Mouse (Mus musculus): Measurements from ENCODE around the gene Fgf3. TPM values are rescaled to one million over a fixed set of nuclear protein-coding genes. Genes with fewer than 3 reads are reported as not detected.

The Fgf3 gene
- total and polyA plus RNA-seq, 2 experiments from 2014 or later = 1.9 to 6.1 TPM

DNA sequence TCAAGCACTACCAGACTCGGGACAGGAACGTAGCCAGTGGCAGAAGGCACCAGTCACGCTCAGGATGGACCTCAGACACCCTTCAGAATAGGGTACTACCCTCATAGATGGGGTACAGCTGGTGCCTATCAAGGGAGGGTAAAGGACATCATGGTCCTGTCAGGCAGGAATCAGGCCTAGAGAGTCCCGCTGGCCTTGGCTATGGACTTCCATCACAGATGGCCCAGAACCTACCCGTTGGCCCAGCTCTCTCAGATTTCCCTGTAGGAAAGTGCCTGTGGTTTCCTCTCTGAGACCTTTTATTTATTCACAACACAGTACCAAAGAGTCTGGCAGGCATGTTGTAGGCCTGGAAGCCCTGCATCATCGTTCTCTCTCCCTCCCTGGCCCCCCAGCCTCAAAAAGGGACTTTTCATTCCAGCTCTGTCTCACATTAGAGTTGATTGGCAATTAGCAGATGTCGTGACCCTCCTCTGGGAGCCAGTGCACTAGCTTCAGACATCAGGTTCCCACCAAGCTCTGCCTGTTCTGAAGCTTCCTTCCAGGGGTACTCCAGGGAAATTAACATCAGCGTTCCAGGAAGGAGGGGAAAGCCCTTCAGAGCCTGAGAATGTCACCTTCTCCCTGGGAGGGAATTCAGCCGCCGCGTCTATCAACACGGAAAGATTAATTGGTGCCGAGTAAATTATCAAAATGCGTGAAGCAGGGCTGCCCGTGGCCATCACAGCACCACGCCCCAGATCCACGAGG lies 40.7 kb upstream of the Fgf3 start:
- Histone ChIP-seq H3K27ac (ENCODE audit: low read depth, low read length) (no peak overlapping the region), H3K4me2 (ENCODE audit: low read depth) (no peak overlapping the region), H3K4me3 (ENCODE audit: low read depth, low read length) (no peak overlapping the region), H3K36me3 (ENCODE audit: insufficient read depth) (no peaks in the 10 kb centered on the region), H3K4me1 (ENCODE audit: insufficient read depth) (no peaks in the 10 kb centered on the region), H3K9me3 (ENCODE audit: low read length) (no peaks in the 10 kb centered on the region), H3K27me3 (ENCODE audit: insufficient read depth, low read length) (no peaks in the 10 kb centered on the region), H3K9ac (no peak overlapping the region)
- peak; percentile 12; the same call in 1 of the 2 replicates for ATAC-seq
- DNase-seq = no peak
- 53% methylated on average over 17 of the region's 17 CpGs for WGBS
- no peak for TF ChIP-seq CTCF (IDR thresholded peaks at IDR 0.05; ENCODE audit: low read depth)

DNA sequence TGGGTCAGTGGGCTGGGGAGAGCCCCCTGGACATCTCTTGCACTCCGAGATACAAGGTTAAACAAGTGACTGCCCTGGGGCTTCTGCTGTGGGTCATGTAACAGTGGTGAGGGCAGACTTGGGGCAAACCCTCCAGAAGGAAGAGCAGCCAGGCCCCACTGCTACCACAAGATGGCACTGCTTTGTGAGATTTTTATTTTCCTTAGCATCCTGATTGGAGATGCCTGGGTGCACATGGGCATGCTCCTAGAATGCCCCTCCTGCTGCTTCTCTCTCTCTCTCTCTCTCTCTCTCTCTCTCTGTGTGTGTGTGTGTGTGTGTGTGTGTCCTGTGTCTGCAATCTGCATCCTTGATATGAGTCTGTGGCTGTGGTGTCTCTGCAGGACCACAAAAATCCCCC lies 39.4 kb upstream of the Fgf3 start:
- ATAC-seq = peak; percentile 89
- 42% methylated on average over 1 of the region's 1 CpGs for WGBS

DNA sequence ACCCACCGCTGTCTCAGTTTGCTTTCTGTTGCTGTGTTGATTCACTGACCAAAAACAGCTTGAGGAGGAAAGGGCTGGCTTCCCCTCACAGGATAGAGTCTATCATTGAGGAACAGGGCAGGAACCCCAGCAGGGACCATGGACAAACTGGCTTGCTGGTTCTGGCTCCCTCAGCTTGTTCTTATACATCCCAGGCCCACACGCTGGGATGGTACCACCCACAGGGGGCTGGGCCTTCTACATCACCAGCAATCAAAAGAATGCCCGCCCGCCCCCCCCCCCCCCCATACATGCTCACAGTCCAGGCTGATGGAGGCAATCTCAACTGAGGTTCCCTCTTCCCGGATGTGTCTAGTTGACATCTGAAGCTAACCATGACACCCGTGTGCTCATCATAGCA lies 30.8 kb upstream of the Fgf3 start:
- Histone ChIP-seq H3K27me3 (ENCODE audit: insufficient read depth, low read length) (no peaks in the 10 kb centered on the region), H3K4me1 (ENCODE audit: insufficient read depth) (no peaks in the 10 kb centered on the region), H3K36me3 (ENCODE audit: insufficient read depth) (no peaks in the 10 kb centered on the region), H3K9me3 (ENCODE audit: low read length) (no peaks in the 10 kb centered on the region), H3K27ac (ENCODE audit: low read depth, low read length) (no peak overlapping the region), H3K4me2 (ENCODE audit: low read depth) (no peak overlapping the region), H3K9ac (no peak overlapping the region), H3K4me3 (ENCODE audit: low read depth, low read length) (no peak overlapping the region)
- TF ChIP-seq CTCF (IDR thresholded peaks at IDR 0.05; ENCODE audit: low read depth) = no peak
- WGBS = 62% methylated on average over 6 of the region's 6 CpGs
- no peak for ATAC-seq
- no peak for DNase-seq

More for the DNA sequence above, 39.4 kb upstream of the Fgf3 start:
- no peak overlapping the region for H3K4me3 ChIP-seq (ENCODE audit: low read depth, low read length)
- peak; percentile 79 for DNase-seq
- H3K9ac ChIP-seq = no peak overlapping the region
- H3K27ac ChIP-seq (ENCODE audit: low read depth, low read length) = no peak overlapping the region
- no peaks in the 10 kb centered on the region for H3K4me1 ChIP-seq (ENCODE audit: insufficient read depth)
- H3K9me3 ChIP-seq (ENCODE audit: low read length) = no peaks in the 10 kb centered on the region
- H3K27me3 ChIP-seq (ENCODE audit: insufficient read depth, low read length) = no peaks in the 10 kb centered on the region
- H3K36me3 ChIP-seq (ENCODE audit: insufficient read depth) = no peaks in the 10 kb centered on the region
- TF ChIP-seq CTCF (IDR thresholded peaks at IDR 0.05; ENCODE audit: low read depth) = peak; percentile 79
- H3K4me2 ChIP-seq (ENCODE audit: low read depth) = no peak overlapping the region

DNA sequence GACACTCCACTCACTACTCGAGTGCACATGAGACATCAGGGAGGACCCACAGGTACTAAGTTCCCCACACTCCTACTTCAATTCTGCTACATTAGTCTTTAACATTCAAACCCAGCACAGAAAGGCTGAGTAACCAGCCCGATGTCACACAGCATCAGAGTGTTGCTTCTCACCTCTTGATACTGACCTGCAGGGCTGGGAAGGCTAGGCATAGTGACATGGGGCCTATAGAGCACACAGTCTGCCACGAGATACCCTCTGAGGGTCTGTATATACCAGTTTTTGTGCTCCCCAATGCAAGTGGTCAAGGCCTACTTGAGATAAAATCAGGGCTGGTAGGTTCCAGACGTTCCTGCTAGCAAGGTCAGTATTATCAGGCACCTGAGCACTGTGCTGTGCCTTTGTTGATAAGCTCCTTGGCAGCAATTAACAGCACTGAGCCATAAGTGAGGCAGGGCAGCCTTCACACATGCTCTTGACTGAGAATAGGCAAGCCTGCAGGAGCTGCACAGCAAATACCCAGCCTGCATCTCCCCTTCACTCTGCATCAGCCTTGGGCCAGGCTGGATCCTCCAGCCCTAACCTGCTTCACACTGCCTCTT lies 29.8 kb upstream of the Fgf3 start:
- ATAC-seq = no peak
- 76% methylated on average over 4 of the region's 4 CpGs for WGBS
- Histone ChIP-seq H3K4me2 (ENCODE audit: low read depth) (no peak overlapping the region), H3K4me1 (ENCODE audit: insufficient read depth) (no peaks in the 10 kb centered on the region), H3K36me3 (ENCODE audit: insufficient read depth) (no peaks in the 10 kb centered on the region), H3K9me3 (ENCODE audit: low read length) (no peaks in the 10 kb centered on the region), H3K9ac (no peak overlapping the region), H3K27me3 (ENCODE audit: insufficient read depth, low read length) (no peaks in the 10 kb centered on the region), H3K27ac (ENCODE audit: low read depth, low read length) (no peak overlapping the region), H3K4me3 (ENCODE audit: low read depth, low read length) (no peak overlapping the region)
- no peak for DNase-seq
- TF ChIP-seq CTCF (IDR thresholded peaks at IDR 0.05; ENCODE audit: low read depth) = no peak

DNA sequence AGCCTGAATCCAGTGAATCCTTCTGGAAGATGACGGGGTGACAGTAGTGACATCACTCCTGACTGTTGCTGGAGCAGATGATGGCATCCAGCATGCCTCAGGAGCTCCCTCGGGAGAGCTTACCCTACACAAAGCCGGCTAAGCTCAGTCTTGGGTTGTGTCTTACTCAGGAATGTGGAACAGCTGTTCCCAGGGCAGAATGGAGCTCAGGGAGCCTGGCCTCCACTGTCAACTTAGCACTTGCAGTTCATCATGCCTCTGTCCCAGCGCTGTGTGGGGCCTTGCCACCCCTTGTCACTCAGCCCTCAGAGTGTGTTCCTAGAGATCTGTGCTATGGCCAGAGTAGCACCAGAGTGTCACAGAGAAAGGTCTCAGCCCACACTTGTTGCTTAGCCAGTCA lies 26.4 kb upstream of the Fgf3 start:
- Histone ChIP-seq H3K4me3 (ENCODE audit: low read depth, low read length) (no peak overlapping the region), H3K9ac (no peak overlapping the region), H3K27ac (ENCODE audit: low read depth, low read length) (no peak overlapping the region), H3K27me3 (ENCODE audit: insufficient read depth, low read length) (no peaks in the 10 kb centered on the region), H3K4me2 (ENCODE audit: low read depth) (no peak overlapping the region), H3K4me1 (ENCODE audit: insufficient read depth) (no peaks in the 10 kb centered on the region), H3K9me3 (ENCODE audit: low read length) (no peaks in the 10 kb centered on the region), H3K36me3 (ENCODE audit: insufficient read depth) (no peaks in the 10 kb centered on the region)
- DNase-seq (no peak), ATAC-seq (no peak)
- 57% methylated on average over 4 of the region's 4 CpGs for WGBS
- TF ChIP-seq CTCF (IDR thresholded peaks at IDR 0.05; ENCODE audit: low read depth) = no peak

DNA sequence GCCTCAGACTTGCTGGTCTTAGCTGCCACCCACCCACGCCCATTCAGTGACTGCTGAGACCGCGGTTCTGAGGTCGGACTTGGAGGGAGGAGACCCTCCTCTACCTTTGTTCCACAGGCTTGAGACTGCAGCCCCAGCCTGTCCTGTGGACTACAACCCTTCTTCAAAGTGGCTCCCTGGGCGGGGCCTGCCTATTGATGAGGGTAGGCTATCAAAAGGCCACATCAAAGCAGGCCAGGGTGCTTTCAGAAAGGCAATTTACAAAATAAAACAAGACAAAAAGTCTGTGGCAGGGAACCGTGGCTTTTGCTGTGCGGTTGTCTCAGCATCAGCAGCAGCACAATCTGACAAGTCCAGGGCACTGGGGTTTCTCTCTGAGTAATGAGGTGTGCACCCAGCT lies 16.0 kb upstream of the Fgf3 start:
- Histone ChIP-seq H3K4me3 (ENCODE audit: low read depth, low read length) (no peak overlapping the region), H3K36me3 (ENCODE audit: insufficient read depth) (no peaks in the 10 kb centered on the region), H3K27me3 (ENCODE audit: insufficient read depth, low read length) (no peaks in the 10 kb centered on the region), H3K4me1 (ENCODE audit: insufficient read depth) (no peaks in the 10 kb centered on the region), H3K27ac (ENCODE audit: low read depth, low read length) (no peak overlapping the region), H3K4me2 (ENCODE audit: low read depth) (no peak overlapping the region), H3K9me3 (ENCODE audit: low read length) (no peaks in the 10 kb centered on the region), H3K9ac (no peak overlapping the region)
- 27% methylated on average over 7 of the region's 7 CpGs for WGBS
- no peak for TF ChIP-seq CTCF (IDR thresholded peaks at IDR 0.05; ENCODE audit: low read depth)
- DNase-seq (no peak), ATAC-seq (no peak)

DNA sequence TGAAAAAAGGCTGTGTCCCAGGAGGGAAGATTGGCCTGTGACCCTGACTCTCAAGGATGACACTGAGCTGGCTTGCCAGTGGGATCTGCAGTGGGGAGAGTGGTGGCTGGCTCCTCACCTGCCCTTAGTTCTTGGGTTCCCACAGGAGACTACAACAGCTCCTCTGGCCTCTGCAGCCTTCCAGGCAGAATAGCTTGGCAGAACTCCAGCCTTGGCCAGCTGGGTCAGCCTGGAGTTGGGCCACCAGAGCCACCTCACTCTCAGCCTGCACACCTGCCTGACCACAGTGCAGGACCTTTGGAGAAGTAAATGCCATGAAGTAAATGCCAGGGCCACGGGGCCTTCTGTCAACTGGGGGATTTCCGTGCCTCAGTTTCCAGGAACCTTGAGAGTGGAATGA lies 13.9 kb upstream of the Fgf3 start:
- TF ChIP-seq CTCF (IDR thresholded peaks at IDR 0.05; ENCODE audit: low read depth) = no peak
- 90% methylated on average over 2 of the region's 2 CpGs for WGBS
- ATAC-seq = no peak

More for the DNA sequence above, 13.9 kb upstream of the Fgf3 start:
- Histone ChIP-seq H3K9me3 (ENCODE audit: low read length) (no peaks in the 10 kb centered on the region), H3K36me3 (ENCODE audit: insufficient read depth) (no peaks in the 10 kb centered on the region), H3K9ac (no peak overlapping the region), H3K27me3 (ENCODE audit: insufficient read depth, low read length) (no peaks in the 10 kb centered on the region), H3K27ac (ENCODE audit: low read depth, low read length) (no peak overlapping the region), H3K4me1 (ENCODE audit: insufficient read depth) (no peaks in the 10 kb centered on the region), H3K4me3 (ENCODE audit: low read depth, low read length) (no peak overlapping the region), H3K4me2 (ENCODE audit: low read depth) (no peak overlapping the region)
- DNase-seq = no peak

Measured in forebrain, postnatal 0 days (tissue).